Mouse (Mus musculus) T-cell, adult 2 months (primary cell): ENCODE data around the gene Zfand2a.
A peak's percentile ranks its signal among the peaks of the same experiment; 100 is the strongest.

ENCODE experiments used
- DNase-seq: peaks from one replicate; pipeline ENCODE4 v3.0.0; 2022; ENCODE audit warnings: low spot score

Gene Zfand2a

GRCm38 (mm10) chr5:139484185-139484814 is at the start of gene Zfand2a:
Gene Zfand2a, minus strand, starts transcription at chr5:139484549.
- DNase-seq, result peak; percentile 100

- no peak for DNase-seq
Observed at GRCm38 (mm10) chr5:139528851-139529250, 44.5 kb upstream of the Zfand2a start.

GRCm38 (mm10) chr5:139521987-139522386 is 37.6 kb upstream of the Zfand2a start:
- DNase-seq, result no peak

- no peak for DNase-seq
Observed at GRCm38 (mm10) chr5:139520069-139520834, 35.9 kb upstream of the Zfand2a start.

GRCm38 (mm10) chr5:139516281-139516680 is 31.9 kb upstream of the Zfand2a start:
- DNase-seq, result no peak

GRCm38 (mm10) chr5:139512201-139512600 is 27.9 kb upstream of the Zfand2a start:
- no peak for DNase-seq

- DNase-seq, result no peak
Observed at GRCm38 (mm10) chr5:139510682-139511366, 26.5 kb upstream of the Zfand2a start.

- no peak for DNase-seq
Observed at GRCm38 (mm10) chr5:139506207-139506606, 21.9 kb upstream of the Zfand2a start.

- peak; percentile 75 for DNase-seq
Observed at GRCm38 (mm10) chr5:139505073-139505606, 20.8 kb upstream of the Zfand2a start.

GRCm38 (mm10) chr5:139502281-139502680 is 17.9 kb upstream of the Zfand2a start:
- DNase-seq, result no peak

GRCm38 (mm10) chr5:139498791-139499190 is 14.4 kb upstream of the Zfand2a start:
- no peak for DNase-seq

- DNase-seq, result no peak
Observed at GRCm38 (mm10) chr5:139496939-139497338, 12.6 kb upstream of the Zfand2a start.

GRCm38 (mm10) chr5:139495019-139495669 is 10.8 kb upstream of the Zfand2a start:
- no peak for DNase-seq

- no peak for DNase-seq
Observed at GRCm38 (mm10) chr5:139493690-139494089, 9.3 kb upstream of the Zfand2a start.

- no peak for DNase-seq
Observed at GRCm38 (mm10) chr5:139491348-139491747, 7.0 kb upstream of the Zfand2a start.

GRCm38 (mm10) chr5:139490131-139490530 is 5.8 kb upstream of the Zfand2a start:
- DNase-seq, result no peak

GRCm38 (mm10) chr5:139483171-139483848 is 1.0 kb downstream of the Zfand2a start:
- DNase-seq, result peak; percentile 70

- no peak for DNase-seq
Observed at GRCm38 (mm10) chr5:139480406-139480805, 3.9 kb downstream of the Zfand2a start.

GRCm38 (mm10) chr5:139479088-139479487 is 5.3 kb downstream of the Zfand2a start:
- DNase-seq, result no peak

GRCm38 (mm10) chr5:139474741-139475140 is 9.6 kb downstream of the Zfand2a start:
- DNase-seq, result no peak

GRCm38 (mm10) chr5:139467998-139468397 is 16.4 kb downstream of the Zfand2a start:
- DNase-seq, result no peak

GRCm38 (mm10) chr5:139466801-139467200 is 17.5 kb downstream of the Zfand2a start:
- DNase-seq, result no peak
